Mouse (Mus musculus) E14TG2a.4 (cell line): ENCODE data around the gene Lingo4.

Experiments used
- CTCF ChIP-seq: conservative IDR thresholded peaks from 2 replicates; pipeline ENCODE4 v1.5.1; 2014; ENCODE audit warnings: low read length
- NANOG ChIP-seq: IDR thresholded peaks from 2 replicates; pipeline ENCODE4 v1.6.1; 2014; ENCODE audit warnings: borderline replicate concordance, low read length, mixed read lengths
- POU5F1 ChIP-seq: IDR thresholded peaks from 2 replicates; pipeline ENCODE4 v1.6.1; 2014; ENCODE audit warnings: low read length, borderline replicate concordance

DNA sequence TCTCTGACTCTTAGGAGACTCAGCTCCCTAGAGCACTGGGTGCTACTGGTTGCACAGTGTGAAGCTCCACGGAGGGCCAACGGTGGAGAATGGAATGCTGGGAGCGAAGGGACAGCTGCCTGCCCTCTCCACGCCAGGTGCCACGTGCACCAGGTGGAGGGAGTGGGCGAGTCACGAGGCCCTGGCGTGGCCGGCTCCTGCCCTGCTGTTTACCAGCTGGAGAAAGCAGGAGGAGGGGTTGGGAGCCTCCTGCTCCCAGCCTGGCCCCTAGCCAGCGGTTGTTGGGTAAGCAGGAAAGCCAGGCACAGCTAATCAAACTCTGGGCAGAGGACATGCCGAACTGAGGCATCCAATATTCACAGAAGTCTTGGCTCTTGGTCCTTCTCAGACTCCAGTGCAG lies 26.7 kb upstream of the Lingo4 start:
- TF ChIP-seq CTCF, result no peak
- no peak for TF ChIP-seq NANOG
- no peak for TF ChIP-seq POU5F1
